Mouse (Mus musculus): ENCODE measurements around the gene Plcl1.
A peak's percentile ranks its signal among the peaks of the same experiment; 100 is the strongest.
"Not testable (repeated sequence)": the region's sequence is repeated elsewhere in the genome, so short reads cannot be mapped to it uniquely, and the experiment has no call there.

Plcl1 gene

GRCm38 (mm10) chr1:55438617-55439016 is 32.9 kb downstream of the Plcl1 start:
- DNase-seq (ENCODE audit: low read depth, low spot score) = no peak

DNA sequence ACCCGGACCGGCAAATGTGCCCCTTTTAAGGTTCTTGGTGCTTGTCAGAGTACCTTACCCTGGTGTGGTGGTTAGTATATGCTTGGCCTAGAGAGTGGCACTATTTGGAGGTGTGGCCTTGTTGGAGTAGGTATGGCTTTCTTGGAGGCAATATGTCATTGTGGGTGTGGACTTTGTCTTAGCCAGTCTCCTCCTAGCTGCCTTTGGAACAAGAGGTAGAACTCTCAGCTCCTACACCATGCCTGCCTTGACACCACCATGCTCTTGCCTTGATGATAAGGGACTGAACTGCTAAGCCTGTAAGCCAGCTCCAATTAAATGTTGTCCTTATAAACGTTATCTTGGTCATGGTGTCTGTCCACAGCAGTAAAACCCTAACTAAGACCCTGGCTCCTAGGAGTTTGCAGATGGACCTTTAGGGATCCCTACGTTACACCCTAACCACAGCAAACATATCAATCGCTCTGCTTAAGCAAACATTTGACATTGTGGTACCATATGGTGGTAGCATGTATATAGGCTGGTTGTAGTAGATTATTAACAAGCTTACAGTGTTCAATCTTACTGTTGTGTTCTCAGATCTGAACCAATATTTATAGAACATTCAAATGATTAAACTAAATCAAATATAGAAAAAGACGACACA is 39.4 kb downstream of the Plcl1 start:
- DNase-seq (ENCODE audit: low read depth, low spot score) = no peak

- DNase-seq (ENCODE audit: low read depth, low spot score) = no peak
Measured at GRCm38 (mm10) chr1:55445689-55446044, 39.9 kb downstream of the Plcl1 start.

DNA sequence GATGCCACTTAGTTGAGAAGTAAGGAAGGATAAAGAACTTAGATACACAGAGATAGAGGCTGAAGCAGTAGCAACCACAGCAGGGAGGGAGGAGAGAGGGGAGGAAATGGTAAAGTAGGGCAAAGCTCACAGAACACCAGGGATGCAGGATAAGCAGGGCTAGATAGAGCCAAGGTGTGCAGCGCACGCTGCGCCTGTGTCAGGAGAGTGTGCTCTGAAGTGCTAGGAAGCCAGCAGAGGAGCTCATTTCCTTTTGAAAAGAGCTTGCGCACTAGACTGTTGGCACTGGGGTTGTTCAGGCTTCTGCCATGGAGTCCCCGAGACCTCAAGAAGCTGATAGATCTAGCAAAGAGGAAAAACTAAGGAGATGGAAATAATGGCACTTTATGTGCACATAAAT is 40.6 kb downstream of the Plcl1 start:
- DNase-seq (ENCODE audit: low read depth, low spot score) = no peak

GRCm38 (mm10) chr1:55446876-55447275 is 41.2 kb downstream of the Plcl1 start:
- DNase-seq (ENCODE audit: low read depth, low spot score) = no peak

DNA sequence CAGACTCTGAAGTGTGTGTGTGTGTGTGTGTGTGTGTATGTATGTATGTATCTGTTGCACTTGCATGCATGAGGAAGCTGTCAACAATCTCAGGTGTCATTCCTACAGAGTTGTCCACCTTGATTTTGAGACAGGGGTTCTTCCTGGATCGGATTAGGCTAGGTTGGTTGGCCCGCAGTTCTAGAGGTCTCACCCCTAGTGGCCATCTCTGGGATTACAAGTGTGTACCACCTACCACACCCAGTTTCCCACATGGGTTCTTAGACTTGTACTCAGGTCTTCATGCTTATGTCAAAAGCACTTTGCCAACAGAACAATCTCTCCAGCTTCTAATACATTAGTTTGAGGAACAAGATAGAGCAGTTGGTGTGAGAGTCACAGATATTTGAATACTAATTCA is 41.9 kb downstream of the Plcl1 start:
- no peak for DNase-seq (ENCODE audit: low read depth, low spot score)

DNA sequence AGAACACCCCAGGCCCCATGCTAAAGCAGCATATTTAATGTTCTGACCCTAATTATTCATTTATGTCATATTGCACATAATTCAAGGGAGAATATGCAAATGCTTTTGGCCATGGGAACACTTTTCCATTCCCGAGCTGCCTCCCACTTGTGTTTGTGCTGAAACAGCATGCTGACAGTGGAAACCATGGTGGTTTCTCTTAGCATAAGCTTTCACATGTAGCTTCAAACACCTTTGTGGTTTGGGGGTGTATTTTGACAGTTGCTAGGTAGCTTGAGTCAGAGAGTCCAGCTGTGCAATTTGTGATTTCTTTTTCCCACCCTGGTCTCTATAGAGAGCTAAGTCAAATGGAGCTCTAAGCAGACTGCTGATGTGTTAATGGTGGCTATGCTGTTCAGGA is 42.4 kb downstream of the Plcl1 start:
- no peak for DNase-seq (ENCODE audit: low read depth, low spot score)

GRCm38 (mm10) chr1:55449779-55450178 is 44.1 kb downstream of the Plcl1 start:
- no peak for DNase-seq (ENCODE audit: low read depth, low spot score)

DNA sequence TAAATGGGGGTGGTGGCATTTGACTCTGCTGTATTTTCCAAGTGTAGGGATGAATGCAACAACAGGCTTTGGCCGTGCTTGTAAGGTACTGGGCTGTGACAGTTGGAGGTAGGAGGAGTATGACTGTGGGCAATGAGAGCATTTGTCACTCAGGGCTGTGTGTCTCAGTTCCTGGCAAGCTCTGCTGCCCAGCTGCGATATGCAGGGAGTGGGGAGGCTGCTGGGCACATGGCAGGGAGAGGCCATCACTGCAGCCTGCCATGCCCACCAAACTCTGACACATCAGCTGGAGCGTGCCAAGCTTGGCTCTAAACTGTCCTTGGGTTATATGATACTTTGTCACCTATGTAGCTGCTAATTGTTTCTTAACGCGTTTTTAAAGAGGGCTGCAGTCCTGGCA is 48.4 kb downstream of the Plcl1 start:
- no peak for DNase-seq (ENCODE audit: low read depth, low spot score)

DNA sequence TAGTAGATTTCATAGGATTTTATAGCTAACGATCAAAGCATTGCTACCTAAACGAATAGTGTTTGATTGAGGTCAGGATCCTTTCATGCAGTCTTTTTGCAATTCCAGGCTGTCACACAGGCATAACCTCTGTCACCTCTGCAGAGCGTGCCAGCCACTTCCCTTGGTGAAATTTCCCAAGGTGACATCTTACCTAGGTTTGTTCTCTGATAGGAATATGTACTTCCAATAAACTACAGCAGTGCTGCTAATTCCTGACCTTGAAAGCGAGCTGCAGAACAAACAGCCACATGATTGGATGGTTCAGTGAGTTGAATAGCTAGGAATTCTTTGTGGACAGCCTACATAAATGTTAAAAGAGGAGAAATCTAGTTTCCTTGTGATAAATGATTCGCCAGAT is 56.6 kb downstream of the Plcl1 start:
- DNase-seq (ENCODE audit: low read depth, low spot score) = no peak

- DNase-seq (ENCODE audit: low read depth, low spot score) = no peak
Measured at GRCm38 (mm10) chr1:55473756-55474155, 68.0 kb downstream of the Plcl1 start.

DNA sequence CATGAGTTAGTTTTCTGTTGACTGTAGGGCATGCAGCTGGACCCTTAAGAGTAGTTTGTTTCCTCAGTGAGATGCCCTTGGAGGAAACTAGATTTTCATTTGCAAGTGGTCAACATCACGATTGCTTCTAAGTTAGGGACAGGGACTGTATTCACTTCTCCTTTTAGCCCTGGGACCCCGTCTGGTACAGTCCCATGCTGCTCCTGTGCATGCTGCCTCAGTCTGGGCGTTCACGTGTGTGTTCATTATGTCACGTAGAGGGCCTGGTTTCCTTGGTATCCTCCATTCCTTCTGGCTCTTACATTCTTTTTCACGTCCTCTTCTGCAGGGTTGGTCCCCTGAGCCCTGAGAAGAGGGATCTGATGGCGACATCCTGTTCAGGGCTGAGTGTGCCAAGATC is 69.3 kb downstream of the Plcl1 start:
- DNase-seq (ENCODE audit: low read depth, low spot score) = no peak

GRCm38 (mm10) chr1:55487371-55487770 is 81.7 kb downstream of the Plcl1 start:
- DNase-seq (ENCODE audit: low read depth, low spot score) = not testable (repeated sequence)

- DNase-seq (ENCODE audit: low read depth, low spot score) = no peak
Measured at GRCm38 (mm10) chr1:55488261-55488660, 82.5 kb downstream of the Plcl1 start.

- no peak for DNase-seq (ENCODE audit: low read depth, low spot score)
Measured at GRCm38 (mm10) chr1:55489355-55489754, 83.6 kb downstream of the Plcl1 start.

DNA sequence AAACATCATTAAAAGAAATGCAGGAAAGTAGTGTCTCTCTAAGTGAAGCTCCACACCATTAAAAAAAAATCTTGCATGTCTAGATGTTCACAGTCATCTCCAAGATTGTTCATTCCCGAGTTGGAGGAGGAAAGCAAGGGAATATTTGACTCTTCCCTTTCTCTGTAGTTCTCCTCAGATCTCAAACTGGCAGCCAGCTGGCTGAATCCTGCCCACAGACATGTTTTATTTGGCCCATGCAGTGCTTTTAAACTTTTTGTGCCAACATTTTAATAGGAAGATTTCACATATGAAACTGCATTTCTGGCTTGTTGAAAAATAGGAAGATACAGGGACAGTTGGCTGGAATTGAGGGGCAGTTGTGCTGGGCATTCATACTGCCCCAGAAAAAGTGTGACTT is 94.2 kb downstream of the Plcl1 start:
- no peak for DNase-seq (ENCODE audit: low read depth, low spot score)

- DNase-seq (ENCODE audit: low read depth, low spot score) = peak; percentile 18
Measured at GRCm38 (mm10) chr1:55500981-55501682, 95.4 kb downstream of the Plcl1 start.

- DNase-seq (ENCODE audit: low read depth, low spot score) = no peak
Measured at GRCm38 (mm10) chr1:55505811-55506210, 100.1 kb downstream of the Plcl1 start.

- no peak for DNase-seq (ENCODE audit: low read depth, low spot score)
Measured at GRCm38 (mm10) chr1:55507061-55507460, 101.3 kb downstream of the Plcl1 start.

- DNase-seq (ENCODE audit: low read depth, low spot score) = no peak
Measured at GRCm38 (mm10) chr1:55509587-55509986, 103.9 kb downstream of the Plcl1 start.

DNA sequence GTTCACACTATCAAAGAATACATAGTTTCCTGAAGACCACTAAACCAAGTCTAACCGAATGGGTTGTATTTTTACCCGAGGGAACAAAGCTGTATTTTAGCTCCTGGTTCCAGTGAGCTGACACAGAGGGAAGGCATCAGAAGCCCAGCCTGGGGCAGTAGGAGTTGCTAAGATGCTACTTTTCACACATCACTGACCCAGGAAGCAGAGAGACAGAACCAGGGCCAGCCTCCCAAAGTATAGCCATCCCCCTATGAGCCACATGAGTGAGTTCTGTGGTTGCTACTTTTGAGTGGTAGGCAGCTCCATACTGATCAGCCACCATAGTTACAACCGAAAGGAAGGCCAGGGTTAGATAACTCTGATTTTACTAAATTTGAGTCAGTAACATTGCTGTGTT is 106.4 kb downstream of the Plcl1 start:
- no peak for DNase-seq (ENCODE audit: low read depth, low spot score)

GRCm38 (mm10) chr1:55512799-55513198 is 107.1 kb downstream of the Plcl1 start:
- not testable (repeated sequence) for DNase-seq (ENCODE audit: low read depth, low spot score)

- DNase-seq (ENCODE audit: low read depth, low spot score) = no peak
Measured at GRCm38 (mm10) chr1:55517182-55517581, 111.5 kb downstream of the Plcl1 start.

- DNase-seq (ENCODE audit: low read depth, low spot score) = no peak
Measured at GRCm38 (mm10) chr1:55523966-55524365, 118.2 kb downstream of the Plcl1 start.

Measured in mesoderm, embryonic 11.5 days (tissue).